8 mouse cellular contexts compared by ENCODE assay signal in genomic region chr15:97247791-97248161, GRCm38 (mm10). TPM values are rescaled to one million over a fixed set of nuclear protein-coding genes. Genes with fewer than 3 reads are reported as not detected.
DNase-seq lines count a peak whose midpoint lies in the region; ATAC-seq and TF ChIP-seq lines count a peak whose summit lies in the region.

No protein-coding gene starts in this region.

- 0 out of 2 replicates have a peak, but pooled peaks have one; percentile 7 for TF ChIP-seq CTCF in forebrain, postnatal 0 days (IDR thresholded peaks at IDR 0.05; ENCODE audit: low read depth)
- peak; percentile 12; the same call in 1 of the 2 replicates for TF ChIP-seq CTCF in kidney, postnatal 0 days (IDR thresholded peaks at IDR 0.05; ENCODE audit: low read depth)

- H3K27me3 ChIP-seq in forebrain, postnatal 0 days (ENCODE audit: insufficient read depth, low read length), result peaks cover 6% of the 10 kb centered on the region; the same call in 1 of the 2 replicates
- H3K27me3 ChIP-seq in kidney, postnatal 0 days (ENCODE audit: insufficient read depth, low read length), result no peaks in the 10 kb centered on the region

- H3K9ac ChIP-seq in forebrain, postnatal 0 days, result peak overlapping the region; percentile 84
- H3K9ac ChIP-seq in kidney, postnatal 0 days (ENCODE audit: low read depth, low read length), result peak overlapping the region; percentile 97

- ATAC-seq in forebrain, postnatal 0 days, result peak; percentile 51
- ATAC-seq in kidney, postnatal 0 days (replicated peaks; ENCODE audit: low FRiP score, low read depth), result no peak
- ATAC-seq in megakaryocyte progenitor cell, adult 5-6 weeks (replicated peaks; ENCODE audit: poor library complexity), result peak; percentile 37
- ATAC-seq in erythroid progenitor cell, adult 5-6 weeks (replicated peaks; ENCODE audit: low FRiP score, poor library complexity, severe bottlenecking), result no peak

- H3K4me3 ChIP-seq in forebrain, postnatal 0 days (ENCODE audit: low read depth, low read length), result peak overlapping the region; percentile 84
- H3K4me3 ChIP-seq in kidney, postnatal 0 days (replicated peaks; ENCODE audit: low read depth, low read length), result peak overlapping the region; percentile 89

- under 1% methylated on average over 14 of the region's 14 CpGs for WGBS in forebrain, postnatal 0 days
- under 1% methylated on average over 14 of the region's 14 CpGs for WGBS in kidney, postnatal 0 days

- peak overlapping the region; percentile 75 for H3K4me2 ChIP-seq in forebrain, postnatal 0 days (ENCODE audit: low read depth)
- peak overlapping the region; percentile 92 for H3K4me2 ChIP-seq in kidney, postnatal 0 days (ENCODE audit: low read length)

- no peaks in the 10 kb centered on the region for H3K9me3 ChIP-seq in forebrain, postnatal 0 days (ENCODE audit: low read length)
- H3K9me3 ChIP-seq in kidney, postnatal 0 days (replicated peaks; ENCODE audit: low read length), result no peaks in the 10 kb centered on the region

- DNase-seq in kidney, adult 9 months, result peak; percentile 36
- DNase-seq in kidney, postnatal 10 days, result no peak
- DNase-seq in R1 (ENCODE audit: low read depth, low spot score), result peak; percentile 43
- DNase-seq in forebrain, postnatal 0 days, result peak; percentile 69
- DNase-seq in kidney, postnatal 0 days (ENCODE audit: low spot score), result peak; percentile 82
- DNase-seq in thymus, postnatal 14 days, result peak; percentile 40

- peaks cover 3% of the 10 kb centered on the region; the same call in 1 of the 2 replicates for H3K4me1 ChIP-seq in forebrain, postnatal 0 days (ENCODE audit: insufficient read depth)
- peaks cover 3% of the 10 kb centered on the region; the same call in 1 of the 2 replicates for H3K4me1 ChIP-seq in kidney, postnatal 0 days (replicated peaks; ENCODE audit: insufficient read depth, low read length)

- no peaks in the 10 kb centered on the region for H3K36me3 ChIP-seq in forebrain, postnatal 0 days (ENCODE audit: insufficient read depth)
- H3K36me3 ChIP-seq in kidney, postnatal 0 days (ENCODE audit: insufficient read depth, low read length), result no peaks in the 10 kb centered on the region

- peak overlapping the region; percentile 82 for H3K27ac ChIP-seq in forebrain, postnatal 0 days (ENCODE audit: low read depth, low read length)
- peak overlapping the region; percentile 96 for H3K27ac ChIP-seq in kidney, postnatal 0 days

RNA-seq across cellular contexts. Expression of gene Amigo2, which starts 0.7 kb away (rescaled TPM):
- total RNA-seq in forebrain, postnatal 0 days (2014; rRNA removed), result 10.5 and 15.7 TPM in 2 replicates
- polyA plus RNA-seq in forebrain, postnatal 0 days (2015; fragmentation: Nextera tagmentation; extraction: Ambion mirVana), result 5.8 and 8.7 TPM in 2 replicates
- 11.8 and 12.2 TPM in 2 replicates for polyA plus RNA-seq in kidney, postnatal 0 days (2015; fragmentation: Nextera tagmentation; extraction: Ambion mirVana)
- total RNA-seq in megakaryocyte progenitor cell, adult 5-6 weeks (2015), result 0.34 and 1.9 TPM in 2 replicates
- 1.00 and 1.9 TPM in 2 replicates for total RNA-seq in megakaryocyte progenitor cell, adult 5-6 weeks (2017)
- not detected in 2 replicates for total RNA-seq in erythroid progenitor cell, adult 5-6 weeks (2015; ENCODE audit: low replicate concordance)
- 0.39 and 0.45 TPM in 2 replicates for total RNA-seq in erythroid progenitor cell, adult 5-6 weeks (2017; ENCODE audit: low replicate concordance)

RNA-seq across cellular contexts. Expression of gene Pced1b, which starts 0.9 kb away (rescaled TPM):
- total RNA-seq in forebrain, postnatal 0 days (2014; rRNA removed), result 4.8 and 6.9 TPM in 2 replicates
- polyA plus RNA-seq in forebrain, postnatal 0 days (2015; fragmentation: Nextera tagmentation; extraction: Ambion mirVana), result 4.4 and 5.4 TPM in 2 replicates
- 6.6 and 8.0 TPM in 2 replicates for polyA plus RNA-seq in kidney, postnatal 0 days (2015; fragmentation: Nextera tagmentation; extraction: Ambion mirVana)
- total RNA-seq in megakaryocyte progenitor cell, adult 5-6 weeks (2015), result 26.3 and 26.9 TPM in 2 replicates
- total RNA-seq in megakaryocyte progenitor cell, adult 5-6 weeks (2017), result 6.7 and 7.9 TPM in 2 replicates
- 8.8 and 30.3 TPM in 2 replicates for total RNA-seq in erythroid progenitor cell, adult 5-6 weeks (2015; ENCODE audit: low replicate concordance)
- 2.7 and 7.1 TPM in 2 replicates for total RNA-seq in erythroid progenitor cell, adult 5-6 weeks (2017; ENCODE audit: low replicate concordance)

Comparison
In these comparisons a context has a peak if more than half of its experiments do, and no peak if none do; other contexts are left out.
1. ATAC-seq: peak in forebrain, postnatal 0 days (single experiment) and megakaryocyte progenitor cell, adult 5-6 weeks (single experiment); none in kidney, postnatal 0 days (single experiment) and erythroid progenitor cell, adult 5-6 weeks (single experiment).